Mouse (Mus musculus): ENCODE results near the gene Gm13696.
"Not testable (repeated sequence)": the region's sequence is repeated elsewhere in the genome, so short reads cannot be mapped to it uniquely, and the experiment has no call there.

The Gm13696 gene

DNA sequence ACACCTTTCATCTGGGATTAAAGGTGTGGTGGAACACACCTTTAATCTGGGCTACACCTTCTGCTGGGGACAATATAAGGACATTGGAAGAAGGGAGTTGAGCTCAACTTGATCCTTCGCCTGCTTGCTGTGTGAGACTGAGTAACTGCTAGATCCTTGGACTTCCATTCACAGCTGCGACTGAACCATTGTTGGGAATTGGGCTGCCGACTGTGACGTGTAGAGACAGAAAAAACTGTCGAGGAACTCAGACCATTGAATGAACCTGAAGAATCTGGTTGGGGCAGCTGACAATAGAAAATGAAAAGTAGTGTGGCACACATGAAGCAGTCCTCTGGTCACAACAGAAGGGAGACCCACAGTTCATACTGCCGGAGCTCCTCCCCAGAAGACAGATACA lies at the start of gene Gm13696:
Gene Gm13696, plus strand, starts transcription at position 301 of the 400 bp plus-strand sequence.
- DNase-seq (ENCODE audit: extremely low spot score, low spot score), result not testable (repeated sequence)

DNA sequence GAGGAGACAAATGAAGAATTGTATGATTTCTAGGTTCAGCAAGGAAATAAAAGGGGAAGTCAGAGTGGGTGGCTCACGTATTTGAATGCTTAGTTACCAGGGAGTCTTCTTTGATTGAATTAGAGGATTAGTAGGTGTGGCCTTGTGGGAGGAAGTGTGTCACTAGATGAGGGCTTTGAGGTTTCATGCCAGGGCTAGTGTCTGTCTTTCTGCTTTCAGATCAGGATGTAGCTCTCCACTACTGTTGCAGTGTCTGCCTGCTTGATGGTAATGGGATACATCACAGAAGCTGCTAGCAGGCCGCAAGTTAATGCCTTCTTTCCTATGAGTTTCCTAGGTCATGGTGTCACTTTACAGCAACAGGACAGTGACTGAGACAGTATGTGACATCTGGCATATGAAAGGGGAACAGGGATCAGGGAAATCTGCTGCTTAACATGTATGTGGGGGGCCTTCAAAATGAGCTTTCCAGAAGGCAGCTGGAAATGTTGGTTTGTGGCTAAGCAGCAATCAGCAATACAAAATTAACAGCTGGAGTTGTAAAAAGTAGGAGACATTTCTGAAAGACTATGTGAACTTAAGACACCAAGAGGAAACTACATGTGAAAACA lies 43.3 kb upstream of the Gm13696 start:
- DNase-seq (ENCODE audit: extremely low spot score, low spot score), result no peak

GRCm38 (mm10) chr2:83940931-83941361 lies 32.0 kb upstream of the Gm13696 start, which contains the start of gene Zswim2:
TSS of gene Zswim2 (minus strand) at chr2:83941228.
- peak; percentile 74 for DNase-seq (ENCODE audit: extremely low spot score, low spot score)

DNA sequence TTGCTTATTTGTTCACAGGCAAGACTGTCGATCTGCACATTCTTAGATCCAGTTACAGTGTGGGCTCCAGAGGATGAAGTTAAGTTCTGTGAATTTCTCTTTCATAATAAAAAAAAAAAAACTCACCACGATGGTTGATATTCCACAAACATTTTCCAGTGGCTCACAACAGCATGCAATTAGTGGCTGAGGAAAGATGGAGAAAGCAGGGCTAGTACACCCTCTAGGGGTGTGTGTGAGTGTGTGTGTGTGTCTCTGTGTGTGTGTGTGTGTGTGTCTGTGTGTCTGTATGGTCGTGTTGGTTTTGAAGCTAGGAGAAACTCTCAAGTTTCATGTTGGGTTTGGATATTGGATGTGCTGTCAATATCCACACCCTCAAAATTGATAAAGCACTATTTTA lies 31.5 kb upstream of the Gm13696 start:
- DNase-seq (ENCODE audit: extremely low spot score, low spot score), result no peak

DNA sequence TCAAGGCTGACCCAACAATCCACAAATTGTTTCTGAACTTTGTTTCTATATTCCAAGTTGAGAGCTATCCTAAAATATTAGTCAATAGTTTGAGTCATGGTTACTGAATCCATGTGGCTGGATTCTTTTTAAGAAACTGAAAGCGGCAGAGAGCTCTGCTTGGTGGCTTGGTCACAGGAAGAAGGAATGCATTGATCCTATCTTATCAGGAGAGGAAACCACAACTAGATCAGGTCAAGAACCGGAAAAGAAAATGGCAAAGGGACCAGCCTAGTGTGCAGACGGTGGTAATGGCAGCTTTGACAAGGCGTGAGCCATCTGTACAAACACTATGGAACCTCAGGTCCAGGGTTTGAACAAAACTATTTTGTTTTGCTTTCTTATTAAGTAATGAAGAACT lies 31.1 kb upstream of the Gm13696 start:
- no peak for DNase-seq (ENCODE audit: extremely low spot score, low spot score)

DNA sequence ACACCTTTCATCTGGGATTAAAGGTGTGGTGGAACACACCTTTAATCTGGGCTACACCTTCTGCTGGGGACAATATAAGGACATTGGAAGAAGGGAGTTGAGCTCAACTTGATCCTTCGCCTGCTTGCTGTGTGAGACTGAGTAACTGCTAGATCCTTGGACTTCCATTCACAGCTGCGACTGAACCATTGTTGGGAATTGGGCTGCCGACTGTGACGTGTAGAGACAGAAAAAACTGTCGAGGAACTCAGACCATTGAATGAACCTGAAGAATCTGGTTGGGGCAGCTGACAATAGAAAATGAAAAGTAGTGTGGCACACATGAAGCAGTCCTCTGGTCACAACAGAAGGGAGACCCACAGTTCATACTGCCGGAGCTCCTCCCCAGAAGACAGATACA lies 17.5 kb upstream of the Gm13696 start, which contains the start of gene Gm13698:
Gene Gm13698, plus strand, starts transcription at position 301 of the 400 bp plus-strand sequence.
- DNase-seq (ENCODE audit: extremely low spot score, low spot score), result not testable (repeated sequence)

GRCm38 (mm10) chr2:83961203-83961602 lies 11.7 kb upstream of the Gm13696 start, which contains the start of gene Gm13693:
TSS of gene Gm13693 (plus strand) at chr2:83961503.
- not testable (repeated sequence) for DNase-seq (ENCODE audit: extremely low spot score, low spot score)

DNA sequence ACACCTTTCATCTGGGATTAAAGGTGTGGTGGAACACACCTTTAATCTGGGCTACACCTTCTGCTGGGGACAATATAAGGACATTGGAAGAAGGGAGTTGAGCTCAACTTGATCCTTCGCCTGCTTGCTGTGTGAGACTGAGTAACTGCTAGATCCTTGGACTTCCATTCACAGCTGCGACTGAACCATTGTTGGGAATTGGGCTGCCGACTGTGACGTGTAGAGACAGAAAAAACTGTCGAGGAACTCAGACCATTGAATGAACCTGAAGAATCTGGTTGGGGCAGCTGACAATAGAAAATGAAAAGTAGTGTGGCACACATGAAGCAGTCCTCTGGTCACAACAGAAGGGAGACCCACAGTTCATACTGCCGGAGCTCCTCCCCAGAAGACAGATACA lies 5.9 kb upstream of the Gm13696 start, which contains the start of gene Gm13695:
Gene Gm13695, plus strand, starts transcription at position 301 of the 400 bp plus-strand sequence.
- DNase-seq (ENCODE audit: extremely low spot score, low spot score), result not testable (repeated sequence)

DNA sequence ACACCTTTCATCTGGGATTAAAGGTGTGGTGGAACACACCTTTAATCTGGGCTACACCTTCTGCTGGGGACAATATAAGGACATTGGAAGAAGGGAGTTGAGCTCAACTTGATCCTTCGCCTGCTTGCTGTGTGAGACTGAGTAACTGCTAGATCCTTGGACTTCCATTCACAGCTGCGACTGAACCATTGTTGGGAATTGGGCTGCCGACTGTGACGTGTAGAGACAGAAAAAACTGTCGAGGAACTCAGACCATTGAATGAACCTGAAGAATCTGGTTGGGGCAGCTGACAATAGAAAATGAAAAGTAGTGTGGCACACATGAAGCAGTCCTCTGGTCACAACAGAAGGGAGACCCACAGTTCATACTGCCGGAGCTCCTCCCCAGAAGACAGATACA lies 5.7 kb downstream of the Gm13696 start, which contains the start of gene Gm13694:
Gene Gm13694, plus strand, starts transcription at position 301 of the 400 bp plus-strand sequence.
- not testable (repeated sequence) for DNase-seq (ENCODE audit: extremely low spot score, low spot score)

GRCm38 (mm10) chr2:83984443-83984842 lies 11.5 kb downstream of the Gm13696 start, which contains the start of gene Gm13697:
TSS of gene Gm13697 (plus strand) at chr2:83984743.
- DNase-seq (ENCODE audit: extremely low spot score, low spot score), result not testable (repeated sequence)

GRCm38 (mm10) chr2:83990253-83990652 lies 17.3 kb downstream of the Gm13696 start, which contains the start of gene Gm13691:
TSS of gene Gm13691 (plus strand) at chr2:83990553.
- DNase-seq (ENCODE audit: extremely low spot score, low spot score), result not testable (repeated sequence)

- not testable (repeated sequence) for DNase-seq (ENCODE audit: extremely low spot score, low spot score)
These were observed 20.8 kb downstream of the Gm13696 start for GRCm38 (mm10) chr2:83993639-83994255.

DNA sequence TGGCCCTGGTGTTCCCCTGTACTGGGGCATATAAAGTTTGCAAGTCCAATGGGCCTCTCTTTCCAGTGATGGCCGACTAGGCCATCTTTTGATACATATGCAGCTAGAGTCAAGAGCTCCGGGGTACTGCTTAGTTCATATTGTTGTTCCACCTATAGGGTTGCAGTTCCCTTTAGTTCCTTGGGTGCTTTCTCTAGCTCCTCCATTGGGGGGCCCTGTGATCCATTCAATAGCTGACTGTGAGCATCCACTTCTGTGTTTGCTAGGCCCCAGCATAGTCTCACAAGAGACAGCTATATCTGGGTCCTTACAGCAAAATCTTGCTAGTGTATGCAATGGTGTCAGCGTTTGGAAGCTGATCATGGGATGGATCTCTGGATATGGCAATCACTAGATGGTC lies 21.6 kb downstream of the Gm13696 start:
- not testable (repeated sequence) for DNase-seq (ENCODE audit: extremely low spot score, low spot score)

DNA sequence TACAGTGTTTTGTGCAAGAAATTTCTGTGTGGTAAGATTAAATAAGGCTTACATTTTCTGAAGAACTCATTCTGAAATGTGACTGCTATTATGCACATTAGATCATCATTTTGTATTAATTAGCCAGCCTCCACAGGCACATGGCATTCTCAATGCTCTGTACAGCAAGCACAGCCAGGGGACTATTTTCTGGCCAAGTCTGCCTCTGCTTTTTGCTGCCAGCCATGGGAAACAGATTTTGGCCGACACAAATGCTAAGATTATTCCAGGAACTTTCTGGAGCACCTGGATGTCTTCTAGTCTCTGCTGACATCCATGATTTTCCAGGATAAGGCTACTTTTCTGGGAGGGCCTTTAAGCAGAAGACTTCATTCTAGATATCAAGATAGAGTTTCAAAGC lies 36.0 kb downstream of the Gm13696 start:
- no peak for DNase-seq (ENCODE audit: extremely low spot score, low spot score)

- DNase-seq (ENCODE audit: extremely low spot score, low spot score), result no peak
These were observed 36.9 kb downstream of the Gm13696 start for GRCm38 (mm10) chr2:84009818-84010217.

DNA sequence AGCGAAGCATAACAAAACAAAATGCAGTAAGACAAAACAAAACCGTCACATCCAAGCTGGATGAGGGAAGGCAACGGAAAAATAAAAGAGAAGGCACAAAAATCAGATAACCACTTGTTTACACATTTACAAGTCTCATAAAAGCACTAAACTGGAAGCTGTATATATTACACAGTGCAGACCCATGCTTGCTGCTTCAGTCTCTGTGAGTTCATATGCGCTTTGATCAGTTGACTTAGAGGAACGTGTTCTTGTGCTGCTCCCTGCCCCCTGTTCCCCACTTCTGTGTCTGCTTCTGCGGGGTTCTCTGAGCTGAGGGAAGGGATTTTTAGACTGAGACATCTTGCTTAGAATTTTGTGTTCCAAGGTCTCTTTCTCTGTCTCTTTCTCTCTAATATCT lies 41.6 kb downstream of the Gm13696 start:
- DNase-seq (ENCODE audit: extremely low spot score, low spot score), result no peak

DNA sequence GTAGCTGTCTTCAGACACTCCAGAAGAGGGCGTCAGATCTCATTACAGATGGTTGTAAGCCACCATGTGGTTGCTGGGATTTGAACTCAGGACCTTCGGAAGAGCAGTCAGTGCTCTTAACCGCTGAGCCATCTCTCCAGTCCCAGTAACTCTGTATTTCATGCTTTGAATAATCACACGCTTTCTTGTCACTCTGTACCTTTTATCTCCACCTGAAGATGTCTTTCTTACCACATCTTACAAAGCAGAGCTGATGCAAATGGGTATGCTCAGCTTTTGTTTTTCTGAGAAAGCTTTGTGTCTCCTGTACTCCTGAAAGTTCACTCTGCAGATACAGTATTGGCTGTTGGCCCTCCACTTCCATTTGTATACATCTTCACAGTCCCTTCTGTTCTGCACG lies 43.4 kb downstream of the Gm13696 start:
- DNase-seq (ENCODE audit: extremely low spot score, low spot score), result not testable (repeated sequence)

DNA sequence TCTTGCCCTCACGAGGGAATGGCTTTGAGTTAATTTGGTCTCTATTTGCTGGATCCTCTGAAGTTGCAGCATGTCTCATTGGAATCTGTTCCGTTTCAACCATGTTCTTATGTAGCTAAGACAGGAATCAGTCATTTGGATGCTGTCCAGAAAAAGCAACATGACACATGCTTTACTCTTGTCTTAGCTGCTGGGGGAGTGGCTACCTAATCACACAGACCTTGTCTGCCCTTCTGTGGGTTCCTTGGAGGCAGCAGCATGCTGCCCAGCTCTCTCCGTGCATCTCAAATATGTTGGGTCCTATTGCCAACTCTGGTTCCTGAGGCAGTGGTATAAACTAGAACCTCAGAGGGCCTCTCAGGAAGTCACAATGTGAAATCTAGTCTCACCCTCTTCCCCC lies 45.4 kb downstream of the Gm13696 start:
- DNase-seq (ENCODE audit: extremely low spot score, low spot score), result no peak

- no peak for DNase-seq (ENCODE audit: extremely low spot score, low spot score)
These were observed 46.8 kb downstream of the Gm13696 start for GRCm38 (mm10) chr2:84019519-84020305.

GRCm38 (mm10) chr2:84021930-84022329 lies 49.0 kb downstream of the Gm13696 start:
- no peak for DNase-seq (ENCODE audit: extremely low spot score, low spot score)

GRCm38 (mm10) chr2:84022905-84023304 lies 50.0 kb downstream of the Gm13696 start:
- DNase-seq (ENCODE audit: extremely low spot score, low spot score), result no peak

- DNase-seq (ENCODE audit: extremely low spot score, low spot score), result no peak
These were observed 50.4 kb downstream of the Gm13696 start for GRCm38 (mm10) chr2:84023319-84023718.

All from neural tube, embryonic 10.5 days (tissue).